Mouse (Mus musculus): Measurements from ENCODE around the gene Tanc1. TPM values are rescaled to one million over a fixed set of nuclear protein-coding genes. Genes with fewer than 3 reads are reported as not detected.
A peak's percentile ranks its signal among the peaks of the same experiment; 100 is the strongest.

Gene Tanc1
- polyA plus RNA-seq, 1 experiment from 2014 or later: 40.7 TPM

DNA sequence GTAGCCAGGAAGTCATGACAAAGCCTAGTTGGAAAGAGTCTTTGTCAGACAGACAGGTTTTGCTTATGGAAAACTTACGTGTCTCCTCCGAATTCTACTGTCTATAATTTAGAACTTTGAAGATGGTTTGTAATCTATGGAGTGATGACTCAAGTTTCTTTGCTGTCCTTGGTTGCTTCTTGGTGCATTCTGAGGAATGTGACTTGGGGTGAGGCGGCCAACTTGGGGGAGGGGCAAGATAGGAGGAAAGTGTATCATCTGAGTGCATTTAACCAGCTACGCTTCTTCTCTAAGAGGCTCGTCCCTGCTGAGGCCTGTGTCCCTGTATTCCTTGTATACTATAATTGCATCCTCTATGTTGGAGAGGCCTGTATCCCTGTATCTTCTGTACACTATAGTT lies 111.5 kb downstream of the Tanc1 start:
- Histone ChIP-seq H3K9ac (no peak overlapping the region), H3K27ac (replicated peaks) (no peak overlapping the region), H3K9me3 (replicated peaks) (no peaks in the 10 kb centered on the region), H3K27me3 (no peaks in the 10 kb centered on the region), H3K4me3 (replicated peaks) (no peak overlapping the region), H3K36me3 (no peaks in the 10 kb centered on the region), H3K4me2 (replicated peaks) (no peak overlapping the region), H3K4me1 (peaks cover 39% of the 10 kb centered on the region)
- WGBS: 69% methylated on average over 5 of the region's 5 CpGs
- no peak for ATAC-seq (ENCODE audit: insufficient number of reproducible peaks, low FRiP score, low TSS enrichment, low read depth)

DNA sequence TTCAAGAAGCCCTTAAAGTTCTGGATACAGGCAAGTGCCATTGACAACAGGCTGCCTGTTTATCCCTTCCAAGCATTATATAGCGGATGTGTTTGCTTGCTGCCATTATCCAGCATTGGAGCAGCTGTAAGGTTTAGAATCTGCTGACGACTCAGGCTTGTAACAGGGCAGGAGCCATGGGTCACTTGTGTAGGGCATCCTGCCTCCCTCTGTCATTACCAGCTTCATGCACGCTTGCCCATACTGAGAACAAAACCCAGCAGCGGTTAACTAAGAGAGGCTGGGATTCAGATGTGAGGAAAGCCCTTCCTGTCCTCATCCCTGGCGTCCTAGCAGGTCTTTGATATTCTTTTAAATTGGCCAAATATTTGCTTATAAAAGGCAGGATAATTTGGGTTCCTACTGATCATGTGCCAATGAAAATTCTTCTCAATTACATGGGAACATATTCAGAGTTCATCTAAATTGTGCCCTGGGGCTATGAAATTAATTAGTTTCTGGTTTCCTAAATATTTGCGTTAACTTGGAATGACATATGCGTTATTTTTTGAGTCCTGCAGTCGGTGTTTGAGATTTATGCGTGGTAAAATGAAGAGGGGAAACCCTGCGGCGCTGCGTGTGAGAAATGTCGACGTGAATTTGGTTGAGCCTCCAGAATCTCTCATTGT lies 113.8 kb downstream of the Tanc1 start:
- 53% methylated on average over 14 of the region's 14 CpGs for WGBS
- ATAC-seq (ENCODE audit: insufficient number of reproducible peaks, low FRiP score, low TSS enrichment, low read depth): no peak
- H3K27ac ChIP-seq (replicated peaks): no peak overlapping the region

DNA sequence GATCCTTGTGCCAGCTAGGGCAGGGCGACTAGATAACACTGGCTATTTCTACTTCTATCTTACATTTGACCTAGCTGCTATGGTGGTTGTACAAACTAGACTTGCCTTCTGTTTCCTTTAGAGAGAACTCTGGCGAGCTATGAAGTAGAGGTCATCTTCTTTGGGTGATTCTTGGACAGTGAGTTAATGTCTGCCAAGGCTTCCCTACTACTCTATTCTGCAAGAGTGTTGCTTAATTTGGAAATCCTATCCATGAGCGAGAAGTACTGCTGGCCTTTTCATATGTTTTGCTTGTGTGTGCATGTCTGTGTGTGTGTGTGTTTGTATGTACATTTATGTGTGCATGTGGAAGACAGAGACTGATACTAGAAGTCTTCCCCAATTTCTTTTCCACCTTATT lies 120.0 kb downstream of the Tanc1 start:
- Histone ChIP-seq H3K4me3 (replicated peaks) (no peak overlapping the region), H3K4me2 (replicated peaks) (no peak overlapping the region), H3K9ac (no peak overlapping the region), H3K4me1 (peaks cover 18% of the 10 kb centered on the region), H3K27me3 (no peaks in the 10 kb centered on the region), H3K36me3 (no peaks in the 10 kb centered on the region; the same call in 1 of the 2 replicates), H3K27ac (replicated peaks) (no peak overlapping the region), H3K9me3 (replicated peaks) (no peaks in the 10 kb centered on the region)
- WGBS: 90% methylated on average over 3 of the region's 3 CpGs
- no peak for ATAC-seq (ENCODE audit: insufficient number of reproducible peaks, low FRiP score, low TSS enrichment, low read depth)

More for the DNA sequence above, 113.8 kb downstream of the Tanc1 start:
- no peaks in the 10 kb centered on the region; the same call in 1 of the 2 replicates for H3K36me3 ChIP-seq
- H3K27me3 ChIP-seq: no peaks in the 10 kb centered on the region
- H3K4me3 ChIP-seq (replicated peaks): no peak overlapping the region
- H3K9me3 ChIP-seq (replicated peaks): no peaks in the 10 kb centered on the region
- peaks cover 24% of the 10 kb centered on the region for H3K4me1 ChIP-seq
- no peak overlapping the region for H3K4me2 ChIP-seq (replicated peaks)
- H3K9ac ChIP-seq: no peak overlapping the region

DNA sequence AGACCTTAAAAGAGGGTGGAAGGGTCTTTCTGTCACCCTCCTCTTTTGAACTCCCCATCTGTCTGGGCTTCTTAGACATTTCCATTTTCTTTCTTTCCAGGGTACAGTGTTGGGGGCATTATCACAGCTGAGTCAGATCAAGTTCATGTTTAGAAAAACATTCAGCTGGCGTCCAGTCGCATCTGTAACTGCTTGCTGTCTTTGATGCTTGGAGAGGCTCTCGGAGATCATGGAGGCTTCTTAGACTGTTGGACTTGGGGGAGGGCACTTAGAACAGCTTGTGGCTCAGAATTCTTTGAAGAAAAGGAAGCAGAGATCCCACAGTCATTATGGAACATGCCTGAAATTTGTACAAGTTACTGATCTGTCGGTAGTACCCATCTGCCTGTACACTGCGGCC lies 121.6 kb downstream of the Tanc1 start:
- no peaks in the 10 kb centered on the region; the same call in 1 of the 2 replicates for H3K36me3 ChIP-seq
- no peak overlapping the region for H3K4me3 ChIP-seq (replicated peaks)
- H3K27ac ChIP-seq (replicated peaks): no peak overlapping the region
- no peak for ATAC-seq (ENCODE audit: insufficient number of reproducible peaks, low FRiP score, low TSS enrichment, low read depth)
- H3K4me2 ChIP-seq (replicated peaks): no peak overlapping the region
- no peaks in the 10 kb centered on the region for H3K27me3 ChIP-seq
- no peaks in the 10 kb centered on the region for H3K9me3 ChIP-seq (replicated peaks)
- no peak overlapping the region for H3K9ac ChIP-seq
- WGBS: 42% methylated on average over 5 of the region's 5 CpGs
- peaks cover 32% of the 10 kb centered on the region for H3K4me1 ChIP-seq

DNA sequence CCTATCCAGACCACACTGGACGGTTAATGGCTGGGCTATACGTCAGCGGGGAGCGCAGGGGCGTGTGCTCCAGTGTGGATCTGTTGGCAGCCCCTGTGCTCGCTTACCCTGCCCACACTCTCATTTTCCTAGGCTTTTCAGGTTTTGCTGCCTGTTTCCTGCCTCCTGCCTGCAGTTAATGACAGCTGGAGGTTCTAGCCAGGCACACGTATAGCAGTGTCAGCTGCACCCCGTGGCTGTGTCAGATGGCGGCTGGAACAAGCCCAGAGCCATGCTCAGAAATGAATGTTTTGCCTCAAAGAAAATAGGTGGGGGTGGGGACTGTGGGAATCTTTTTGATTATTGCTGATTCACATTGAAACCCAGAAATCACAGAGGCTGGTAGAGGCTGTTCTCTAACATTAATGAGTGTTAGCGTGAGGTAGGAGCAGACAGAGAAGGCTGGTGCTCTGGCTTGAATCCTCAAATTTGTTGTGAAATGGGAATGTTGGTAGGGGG lies 124.6 kb downstream of the Tanc1 start:
- ATAC-seq (ENCODE audit: insufficient number of reproducible peaks, low FRiP score, low TSS enrichment, low read depth): peak; percentile 61; the same call in 1 of the 2 replicates
- no peaks in the 10 kb centered on the region for H3K36me3 ChIP-seq
- no peak overlapping the region for H3K4me3 ChIP-seq (replicated peaks)
- WGBS: 39% methylated on average over 10 of the region's 10 CpGs
- no peak overlapping the region for H3K4me2 ChIP-seq (replicated peaks)
- H3K4me1 ChIP-seq: peaks cover 40% of the 10 kb centered on the region
- H3K9me3 ChIP-seq (replicated peaks): no peaks in the 10 kb centered on the region
- no peak overlapping the region for H3K9ac ChIP-seq
- peak overlapping the region; percentile 28; the same call in 1 of the 2 replicates for H3K27ac ChIP-seq (replicated peaks)
- no peaks in the 10 kb centered on the region for H3K27me3 ChIP-seq

DNA sequence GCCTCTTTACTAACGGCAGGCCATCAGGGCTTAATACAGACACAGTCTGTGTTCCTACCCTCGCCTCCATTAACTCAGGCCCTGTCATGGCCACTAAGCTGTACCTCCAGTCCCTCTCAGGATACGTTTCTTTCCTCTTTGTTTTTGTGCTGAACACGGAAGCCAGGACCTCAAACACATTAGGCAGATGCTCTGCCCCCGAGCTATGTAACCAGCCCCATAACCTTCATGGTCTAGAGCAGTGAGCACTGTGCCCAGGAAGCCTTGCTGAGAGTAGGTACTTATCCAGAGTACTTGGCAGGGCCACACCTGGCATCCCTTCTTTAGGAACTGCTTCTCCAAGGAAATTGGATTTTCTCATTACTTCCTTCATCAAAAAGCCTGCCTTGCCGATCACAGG lies 125.5 kb downstream of the Tanc1 start:
- ATAC-seq (ENCODE audit: insufficient number of reproducible peaks, low FRiP score, low TSS enrichment, low read depth): no peak
- Histone ChIP-seq H3K36me3 (no peaks in the 10 kb centered on the region), H3K4me3 (replicated peaks) (no peak overlapping the region), H3K9me3 (replicated peaks) (no peaks in the 10 kb centered on the region), H3K4me1 (peaks cover 49% of the 10 kb centered on the region), H3K4me2 (replicated peaks) (no peak overlapping the region), H3K9ac (no peak overlapping the region), H3K27ac (replicated peaks) (no peak overlapping the region), H3K27me3 (no peaks in the 10 kb centered on the region)
- WGBS: 86% methylated on average over 6 of the region's 6 CpGs

DNA sequence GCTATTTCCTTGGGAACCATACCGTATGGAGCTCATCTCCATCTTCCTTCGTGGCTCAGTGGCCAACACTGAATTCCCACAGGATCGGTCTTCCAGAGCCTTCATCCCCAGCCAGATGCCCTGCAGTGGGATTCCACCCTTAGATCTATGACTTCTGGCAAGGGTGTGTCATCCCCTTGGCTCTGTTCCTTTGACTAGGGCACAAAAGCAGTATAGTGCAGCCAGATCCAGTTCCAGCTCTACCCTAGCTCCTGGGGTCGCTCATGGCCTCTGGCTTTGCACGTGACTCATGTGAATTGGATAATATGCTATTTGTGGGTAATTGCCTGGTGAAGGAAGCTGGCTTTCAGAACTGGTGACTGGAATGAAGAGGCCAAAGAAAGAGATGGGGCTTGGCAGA lies 126.5 kb downstream of the Tanc1 start:
- no peaks in the 10 kb centered on the region for H3K27me3 ChIP-seq
- H3K9me3 ChIP-seq (replicated peaks): no peaks in the 10 kb centered on the region
- H3K4me2 ChIP-seq (replicated peaks): no peak overlapping the region
- no peak overlapping the region for H3K9ac ChIP-seq
- no peaks in the 10 kb centered on the region for H3K36me3 ChIP-seq
- no peak overlapping the region for H3K27ac ChIP-seq (replicated peaks)
- WGBS: 67% methylated on average over 5 of the region's 5 CpGs
- peaks cover 55% of the 10 kb centered on the region for H3K4me1 ChIP-seq
- no peak for ATAC-seq (ENCODE audit: insufficient number of reproducible peaks, low FRiP score, low TSS enrichment, low read depth)
- H3K4me3 ChIP-seq (replicated peaks): no peak overlapping the region

DNA sequence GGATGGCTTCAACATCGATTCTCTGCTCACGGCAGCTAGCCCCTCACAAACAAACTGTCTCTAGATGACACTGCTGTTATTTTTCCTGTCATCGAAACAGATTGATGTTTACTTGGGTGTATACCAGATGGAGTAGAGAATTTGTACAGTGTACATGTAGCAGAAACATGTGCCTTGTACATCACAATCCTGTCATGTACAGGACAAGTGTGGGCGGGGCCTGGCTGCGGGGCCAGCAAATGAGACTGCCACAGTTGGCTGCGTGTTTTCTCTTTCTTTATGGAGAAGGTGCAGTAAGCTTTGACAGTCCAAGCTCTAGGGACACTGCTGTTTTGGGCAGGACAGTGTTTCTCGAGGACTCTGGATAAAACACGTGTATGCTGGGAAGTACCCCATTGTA lies 127.2 kb downstream of the Tanc1 start:
- Histone ChIP-seq H3K27me3 (no peaks in the 10 kb centered on the region), H3K4me3 (replicated peaks) (no peak overlapping the region), H3K9ac (no peak overlapping the region), H3K27ac (replicated peaks) (no peak overlapping the region), H3K36me3 (no peaks in the 10 kb centered on the region), H3K4me2 (replicated peaks) (no peak overlapping the region), H3K4me1 (peaks cover 55% of the 10 kb centered on the region), H3K9me3 (replicated peaks) (no peaks in the 10 kb centered on the region)
- ATAC-seq (ENCODE audit: insufficient number of reproducible peaks, low FRiP score, low TSS enrichment, low read depth): no peak
- WGBS: 72% methylated on average over 8 of the region's 8 CpGs

DNA sequence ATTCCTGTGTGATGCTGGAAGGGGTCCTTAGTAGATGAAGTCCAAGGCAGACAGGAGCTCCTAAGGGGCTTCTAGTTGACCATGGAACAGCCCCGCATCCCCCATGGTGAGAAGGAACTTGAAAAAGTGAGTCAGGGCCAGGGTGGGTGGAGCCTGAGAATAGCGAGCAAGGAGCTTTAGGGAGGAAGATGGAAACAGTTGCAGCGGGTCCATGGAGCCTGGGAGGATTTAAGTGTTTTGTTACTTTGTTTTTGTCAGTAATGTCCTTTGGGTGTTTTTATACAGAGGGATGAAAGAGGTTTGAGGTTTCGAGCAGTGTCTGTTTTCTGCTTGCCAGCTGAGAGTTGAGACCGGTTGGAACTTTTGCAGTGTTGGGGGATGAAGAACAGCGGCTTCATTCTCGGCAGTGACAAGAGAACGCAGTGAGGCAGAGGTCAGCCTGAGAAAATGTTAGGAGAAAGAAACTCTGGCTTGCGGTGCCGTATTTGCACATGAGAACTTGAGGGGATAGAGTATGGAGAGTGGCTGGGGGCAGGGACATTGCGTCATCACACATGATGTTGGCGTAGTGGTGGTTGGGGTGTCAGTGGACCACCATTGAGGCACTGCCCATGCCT lies 130.8 kb downstream of the Tanc1 start:
- Histone ChIP-seq H3K4me3 (replicated peaks) (no peak overlapping the region), H3K9me3 (replicated peaks) (no peaks in the 10 kb centered on the region), H3K36me3 (no peaks in the 10 kb centered on the region), H3K27me3 (no peaks in the 10 kb centered on the region), H3K27ac (replicated peaks) (0 out of 2 replicates have a peak overlapping the region, but pooled peaks have one; percentile 13), H3K4me1 (peaks cover 37% of the 10 kb centered on the region), H3K4me2 (replicated peaks) (no peak overlapping the region), H3K9ac (no peak overlapping the region)
- ATAC-seq (ENCODE audit: insufficient number of reproducible peaks, low FRiP score, low TSS enrichment, low read depth): no peak
- 43% methylated on average over 12 of the region's 12 CpGs for WGBS

DNA sequence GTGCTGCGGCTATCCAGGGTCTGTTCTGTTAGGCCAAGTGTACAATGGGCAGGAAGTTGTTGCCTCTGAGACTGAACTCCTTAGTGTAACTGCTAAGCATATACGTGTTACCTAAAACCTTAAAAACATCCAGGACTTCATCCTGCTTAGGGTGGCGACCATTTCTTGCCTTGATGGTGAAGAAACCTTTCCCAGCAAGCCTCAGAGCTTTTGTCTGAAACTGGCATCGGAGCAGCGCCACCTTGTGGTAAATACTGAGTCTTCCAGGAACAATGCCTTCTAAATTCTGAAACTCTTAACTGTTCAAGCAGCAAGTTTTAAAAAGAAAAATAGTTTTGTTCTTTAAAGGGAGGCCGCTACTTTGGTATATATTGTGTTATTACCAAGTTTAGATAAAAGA lies 133.6 kb downstream of the Tanc1 start:
- Histone ChIP-seq H3K4me2 (replicated peaks) (no peak overlapping the region), H3K4me3 (replicated peaks) (no peak overlapping the region), H3K36me3 (no peaks in the 10 kb centered on the region), H3K27ac (replicated peaks) (no peak overlapping the region), H3K9me3 (replicated peaks) (no peaks in the 10 kb centered on the region), H3K4me1 (peaks cover 22% of the 10 kb centered on the region), H3K27me3 (no peaks in the 10 kb centered on the region), H3K9ac (no peak overlapping the region)
- ATAC-seq (ENCODE audit: insufficient number of reproducible peaks, low FRiP score, low TSS enrichment, low read depth): no peak
- WGBS: 31% methylated on average over 6 of the region's 6 CpGs

DNA sequence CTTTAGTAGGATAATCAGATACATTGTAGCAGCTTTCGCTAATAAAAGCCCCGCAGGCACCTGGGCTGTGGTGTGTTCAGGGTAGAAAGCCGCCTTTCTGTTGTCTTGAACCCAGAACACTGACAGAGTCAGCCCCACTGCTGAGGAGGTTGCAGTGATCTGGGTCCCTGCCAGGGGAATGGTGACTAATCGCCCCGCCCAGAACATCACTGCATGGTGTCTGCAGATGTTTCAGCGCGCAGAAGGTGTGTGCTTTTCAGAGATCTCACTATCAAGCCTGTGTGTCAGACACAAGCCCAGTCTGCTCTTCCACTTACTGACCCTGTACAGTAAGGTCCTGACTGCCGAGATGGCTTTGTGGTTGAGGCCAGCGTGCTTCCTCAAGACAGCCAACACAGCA lies 134.2 kb downstream of the Tanc1 start:
- H3K27me3 ChIP-seq: no peaks in the 10 kb centered on the region
- H3K27ac ChIP-seq (replicated peaks): no peak overlapping the region
- H3K9me3 ChIP-seq (replicated peaks): no peaks in the 10 kb centered on the region
- H3K36me3 ChIP-seq: no peaks in the 10 kb centered on the region
- H3K4me2 ChIP-seq (replicated peaks): no peak overlapping the region
- no peak for ATAC-seq (ENCODE audit: insufficient number of reproducible peaks, low FRiP score, low TSS enrichment, low read depth)
- H3K9ac ChIP-seq: no peak overlapping the region
- peaks cover 22% of the 10 kb centered on the region for H3K4me1 ChIP-seq
- H3K4me3 ChIP-seq (replicated peaks): no peak overlapping the region
- WGBS: 85% methylated on average over 9 of the region's 9 CpGs

DNA sequence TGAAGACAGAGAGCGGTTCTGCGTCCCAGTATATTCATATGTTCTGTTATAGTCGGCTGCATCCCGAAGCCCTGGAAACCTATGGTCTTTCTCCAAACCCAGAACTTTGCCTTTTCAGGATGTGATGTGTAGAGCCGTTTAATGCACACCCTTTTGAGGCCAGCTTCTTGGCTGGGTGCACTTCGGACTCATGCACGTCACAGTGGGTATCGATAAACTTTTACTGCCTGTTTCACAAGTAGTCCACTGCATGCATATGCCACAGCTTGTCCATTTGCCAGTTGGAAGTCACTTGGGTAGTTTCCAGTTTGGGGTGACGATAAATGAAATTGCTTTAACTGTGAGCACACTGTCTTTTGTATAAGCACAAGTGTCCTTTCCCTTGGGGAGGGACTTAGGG lies 135.9 kb downstream of the Tanc1 start:
- Histone ChIP-seq H3K27me3 (no peaks in the 10 kb centered on the region), H3K9ac (no peak overlapping the region), H3K4me2 (replicated peaks) (no peak overlapping the region), H3K4me1 (peaks cover 11% of the 10 kb centered on the region), H3K4me3 (replicated peaks) (no peak overlapping the region), H3K36me3 (no peaks in the 10 kb centered on the region), H3K9me3 (replicated peaks) (no peaks in the 10 kb centered on the region), H3K27ac (replicated peaks) (no peak overlapping the region)
- no peak for ATAC-seq (ENCODE audit: insufficient number of reproducible peaks, low FRiP score, low TSS enrichment, low read depth)
- WGBS: 89% methylated on average over 9 of the region's 9 CpGs

Data from embryonic facial prominence, embryonic 15.5 days (tissue).